Mouse (Mus musculus) thymus, postnatal 0 days (tissue): ENCODE results near the gene Klrb1f. TPM values are rescaled to one million over a fixed set of nuclear protein-coding genes. Genes with fewer than 3 reads are reported as not detected.
"Not testable (repeated sequence)": the region's sequence is repeated elsewhere in the genome, so short reads cannot be mapped to it uniquely, and the experiment has no call there.

Experiments
- DNase-seq: peaks from one replicate; pipeline ENCODE4 v3.0.0-alpha.2; 2015; ENCODE audit warnings: low spot score
- polyA plus RNA-seq: library from polyadenylated mRNA; unstranded; fragments of >200 nt; fragmentation: Nextera tagmentation; extraction: Ambion mirVana; gene quantifications from 2 replicates; pipeline ENCODE4 v1.2.1, GENCODE M21; 2015

Gene Klrb1f
- 2.6 and 2.7 TPM in 2 replicates for polyA plus RNA-seq

GRCm38 (mm10) chr6:129045601-129046000 is at the start of gene Klrb1f:
TSS of gene Klrb1f (plus strand) at chr6:129045901.
- DNase-seq, result no peak

- no peak for DNase-seq
Measured at GRCm38 (mm10) chr6:128996054-128996767, 49.5 kb upstream of the Klrb1f start.

- DNase-seq, result no peak
Measured at GRCm38 (mm10) chr6:128996768-128997442, 48.8 kb upstream of the Klrb1f start.

GRCm38 (mm10) chr6:129001392-129001791 is 44.3 kb upstream of the Klrb1f start:
- no peak for DNase-seq

GRCm38 (mm10) chr6:129008552-129008951 is 37.1 kb upstream of the Klrb1f start:
- DNase-seq, result no peak

- DNase-seq, result not testable (repeated sequence)
Measured at GRCm38 (mm10) chr6:129009846-129010504, 35.7 kb upstream of the Klrb1f start.

GRCm38 (mm10) chr6:129010505-129010873 is 35.2 kb upstream of the Klrb1f start:
- no peak for DNase-seq

- DNase-seq, result not testable (repeated sequence)
Measured at GRCm38 (mm10) chr6:129012012-129012411, 33.7 kb upstream of the Klrb1f start.

- DNase-seq, result no peak
Measured at GRCm38 (mm10) chr6:129012966-129013365, 32.7 kb upstream of the Klrb1f start.

GRCm38 (mm10) chr6:129013762-129014276 is 31.9 kb upstream of the Klrb1f start:
- DNase-seq, result no peak

GRCm38 (mm10) chr6:129014399-129014798 is 31.3 kb upstream of the Klrb1f start:
- no peak for DNase-seq

GRCm38 (mm10) chr6:129027451-129028248 is 18.1 kb upstream of the Klrb1f start:
- DNase-seq, result no peak

- DNase-seq, result peak; percentile 45
Measured at GRCm38 (mm10) chr6:129030175-129030824, 15.4 kb upstream of the Klrb1f start.

GRCm38 (mm10) chr6:129030964-129031363 is 14.7 kb upstream of the Klrb1f start:
- DNase-seq, result no peak

- peak; percentile 70 for DNase-seq
Measured at GRCm38 (mm10) chr6:129033397-129033796, 12.3 kb upstream of the Klrb1f start.

GRCm38 (mm10) chr6:129035017-129035416 is 10.7 kb upstream of the Klrb1f start:
- DNase-seq, result no peak

GRCm38 (mm10) chr6:129036326-129036725 is 9.4 kb upstream of the Klrb1f start:
- no peak for DNase-seq

- peak; percentile 83 for DNase-seq
Measured at GRCm38 (mm10) chr6:129036890-129037463, 8.7 kb upstream of the Klrb1f start.

GRCm38 (mm10) chr6:129041470-129041869 is 4.2 kb upstream of the Klrb1f start:
- no peak for DNase-seq

- no peak for DNase-seq
Measured at GRCm38 (mm10) chr6:129042470-129042869, 3.2 kb upstream of the Klrb1f start.
